In the genomic region with DNA sequence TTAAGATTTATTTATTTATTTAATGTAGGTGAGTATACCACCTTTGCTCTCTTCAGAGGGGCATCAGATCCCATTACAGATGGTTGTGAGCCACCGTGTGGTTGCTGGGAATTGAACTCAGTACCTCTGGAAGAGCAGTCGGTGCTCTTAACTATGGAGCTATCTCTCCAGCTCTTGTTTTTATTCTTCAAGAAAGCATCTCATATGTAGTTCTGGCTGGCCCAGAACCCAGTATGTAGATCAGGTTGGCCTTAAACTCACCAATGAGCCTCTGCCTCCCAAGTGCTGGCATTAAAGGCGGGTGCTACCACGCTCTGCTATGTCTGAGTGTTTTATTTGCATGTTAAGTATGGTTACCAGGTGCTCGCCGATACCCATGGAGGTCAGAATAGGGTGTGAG, we compare ENCODE assay signal across 26 mouse cellular contexts.
A peak's percentile ranks its signal among the peaks of the same experiment; 100 is the strongest.
DNase-seq lines count a peak whose midpoint lies in the region; ATAC-seq and TF ChIP-seq lines count a peak whose summit lies in the region.
"Had no signal": no experiment of that assay in that cellular context is flagged by ENCODE, and none has a peak within 500 bp of the region (broad histone marks: within the 10 kb centered on the region; RNA-seq: fewer than 3 reads in every experiment).

No protein-coding gene starts in this region.

- DNase-seq in heart, adult 2 months, result no peak
- peak; percentile 18 for DNase-seq in thymus, postnatal 4 days
- no peak for DNase-seq in thymus, postnatal 14 days
- DNase-seq in MEL (ENCODE audit: low read depth, low spot score), result no peak
- DNase-seq in T-cell, adult 2 months (ENCODE audit: low spot score), result no peak
- DNase-seq in ovary, postnatal 14 days (ENCODE audit: low spot score), result no peak
- DNase-seq: adrenal gland, adult 2 months; adrenal gland, postnatal 10 days; adrenal gland, postnatal 25 days; cerebellum, adult 11 months; cerebellum, adult 18-20 months; cerebellum, adult 8-10 months; cerebellum, adult 9-11 months; cerebellum, postnatal 14 days; cerebellum, postnatal 36 days; embryo, embryonic 11 days had no signal

- peaks cover 9% of the 10 kb centered on the region for H3K4me1 ChIP-seq in heart, embryonic 12.5 days (replicated peaks)
- H3K4me1 ChIP-seq in heart, adult 2 months (ENCODE audit: control insufficient read depth, insufficient read depth, low read length), result peaks cover 2% of the 10 kb centered on the region
- peaks cover 35% of the 10 kb centered on the region for H3K4me1 ChIP-seq in E14TG2a.4 (replicated peaks; ENCODE audit: low read depth, low read length)
- H3K4me1 ChIP-seq in MEL (ENCODE audit: control insufficient read depth in 1 of 2, insufficient read depth in 2 of 2, low read length in 2 of 2), result peaks cover 0 to 11% of the 10 kb centered on the region in 2 experiments; a peak in 2 of 4 replicates

- no peak for TF ChIP-seq RAD21 in MEL (IDR thresholded peaks at IDR 0.05; ENCODE audit: low read depth, low read length)

- TF ChIP-seq CTCF in heart, adult 2 months (IDR thresholded peaks at IDR 0.05), result no peak
- TF ChIP-seq CTCF in E14TG2a.4 (conservative IDR thresholded peaks at IDR 0.05; ENCODE audit: low read length) (no peak), MEL (IDR thresholded peaks at IDR 0.05 in 2 of 3, conservative IDR thresholded peaks at IDR 0.05 in 1 of 3; ENCODE audit: control insufficient read depth in 1 of 3, insufficient read depth in 1 of 3, low read depth in 2 of 3, low read length in 3 of 3, poor library complexity in 1 of 3, severe bottlenecking in 1 of 3) (no peak)

- H3K27ac ChIP-seq in heart, embryonic 12.5 days (ENCODE audit: poor library complexity, severe bottlenecking), result no peak overlapping the region
- no peak overlapping the region for H3K27ac ChIP-seq in heart, adult 2 months
- H3K27ac ChIP-seq in MEL (ENCODE audit: control insufficient read depth, low read depth, low read length), result no peak overlapping the region
- H3K27ac ChIP-seq: embryonic facial prominence, embryonic 13.5 days; embryonic facial prominence, embryonic 15.5 days; forebrain, embryonic 10.5 days; forebrain, embryonic 12.5 days had no signal

- no peak for ATAC-seq in heart, embryonic 12.5 days (ENCODE audit: insufficient number of reproducible peaks, low FRiP score)
- ATAC-seq: forebrain, embryonic 14.5 days; forebrain, embryonic 16.5 days had no signal

- H3K4me2 ChIP-seq in heart, embryonic 12.5 days, result no peak overlapping the region

- TF ChIP-seq POLR2A in heart, adult 2 months (IDR thresholded peaks at IDR 0.05; ENCODE audit: insufficient read depth, low read depth, low read length), result no peak
- TF ChIP-seq POLR2A in MEL (IDR thresholded peaks at IDR 0.05; ENCODE audit: control insufficient read depth in 1 of 2, insufficient read depth in 1 of 2, low read depth in 1 of 2, low read length in 2 of 2, poor library complexity in 1 of 2), result no peak

- H3K4me3 ChIP-seq in heart, embryonic 12.5 days, result no peak overlapping the region
- no peak overlapping the region for H3K4me3 ChIP-seq in heart, adult 2 months
- peak overlapping the region; percentile 39; the same call in 1 of the 2 replicates for H3K4me3 ChIP-seq in E14TG2a.4 (replicated peaks; ENCODE audit: low read length)
- no peak overlapping the region for H3K4me3 ChIP-seq in MEL (ENCODE audit: control insufficient read depth in 1 of 2, insufficient read depth in 1 of 2, low read depth in 2 of 2, low read length in 2 of 2)
- H3K4me3 ChIP-seq: embryonic facial prominence, embryonic 13.5 days; embryonic facial prominence, embryonic 15.5 days; erythroblast, embryonic 14.5 days; forebrain, embryonic 12.5 days had no signal

- no peaks in the 10 kb centered on the region for H3K9me3 ChIP-seq in heart, embryonic 12.5 days (replicated peaks)
- H3K9me3 ChIP-seq in E14TG2a.4 (ENCODE audit: low read length) (no peaks in the 10 kb centered on the region), MEL (replicated peaks; ENCODE audit: insufficient read depth, low read length) (no peaks in the 10 kb centered on the region)
- H3K9me3 ChIP-seq: embryonic facial prominence, embryonic 13.5 days; embryonic facial prominence, embryonic 15.5 days; forebrain, embryonic 10.5 days; forebrain, embryonic 12.5 days; G1E had no signal

- intact Hi-C loops in heart, adult 2 months (cut with DNase I), result no loop called here

- 0 out of 2 replicates have a peak overlapping the region, but pooled peaks have one; percentile 5 for H3K9ac ChIP-seq in heart, embryonic 12.5 days
- no peak overlapping the region for H3K9ac ChIP-seq in heart, adult 2 months (ENCODE audit: low read depth, low read length)
- no peak overlapping the region for H3K9ac ChIP-seq in MEL (ENCODE audit: control insufficient read depth, low read depth, low read length, poor library complexity, severe bottlenecking)
- H3K9ac ChIP-seq: embryonic facial prominence, embryonic 15.5 days; forebrain, embryonic 12.5 days had no signal

- H3K27me3 ChIP-seq in heart, embryonic 12.5 days (replicated peaks), result no peaks in the 10 kb centered on the region
- no peaks in the 10 kb centered on the region for H3K27me3 ChIP-seq in heart, adult 2 months (ENCODE audit: control insufficient read depth, insufficient read depth, low read length)
- H3K27me3 ChIP-seq in E14TG2a.4 (ENCODE audit: insufficient read depth, low read length), result no peaks in the 10 kb centered on the region
- H3K27me3 ChIP-seq in MEL (ENCODE audit: control insufficient read depth in 1 of 2, insufficient read depth in 2 of 2, low read length in 2 of 2), result no peaks in the 10 kb centered on the region
- H3K27me3 ChIP-seq: embryonic facial prominence, embryonic 15.5 days had no signal

- H3K36me3 ChIP-seq in heart, embryonic 12.5 days, result no peaks in the 10 kb centered on the region
- H3K36me3 ChIP-seq in heart, adult 2 months (ENCODE audit: control insufficient read depth, insufficient read depth, low read length), result no peaks in the 10 kb centered on the region
- no peaks in the 10 kb centered on the region for H3K36me3 ChIP-seq in E14TG2a.4 (ENCODE audit: insufficient read depth, low read length)
- H3K36me3 ChIP-seq in MEL (ENCODE audit: control insufficient read depth in 1 of 2, insufficient read depth in 2 of 2, low read length in 2 of 2), result peaks cover 0 to 6% of the 10 kb centered on the region in 2 experiments; a peak in 1 of 4 replicates
- H3K36me3 ChIP-seq: embryonic facial prominence, embryonic 13.5 days; embryonic facial prominence, embryonic 15.5 days; forebrain, embryonic 10.5 days; forebrain, embryonic 12.5 days; G1E had no signal

- H3K79me2 ChIP-seq in heart, adult 2 months (replicated peaks; ENCODE audit: control insufficient read depth, insufficient read depth, low read length), result no peaks in the 10 kb centered on the region
- H3K79me2 ChIP-seq in MEL (ENCODE audit: control insufficient read depth, insufficient read depth, low read length, poor library complexity), result no peaks in the 10 kb centered on the region

- no peak for TF ChIP-seq EP300 in heart, adult 2 months (IDR thresholded peaks at IDR 0.05; ENCODE audit: insufficient read depth, low read depth, low read length)
- no peak for TF ChIP-seq EP300 in MEL (IDR thresholded peaks at IDR 0.05; ENCODE audit: low read depth in 1 of 2, low read length in 2 of 2)

- 61% methylated on average over 6 of the region's 6 CpGs for WGBS in heart, embryonic 12.5 days
- WGBS in heart, adult 2 months, result 80% methylated on average over 6 of the region's 6 CpGs

TF ChIP-seq in MEL, 35 proteins besides CTCF, POLR2A, EP300 and RAD21:
- TF ChIP-seq UBTF (IDR thresholded peaks at IDR 0.05; ENCODE audit: borderline replicate concordance, insufficient read depth, low read depth, low read length) (no peak), MAFK (IDR thresholded peaks at IDR 0.05; ENCODE audit: borderline replicate concordance, low read depth, low read length) (no peak), ZMIZ1 (IDR thresholded peaks at IDR 0.05; ENCODE audit: low read depth, low read length) (no peak), TBP (IDR thresholded peaks at IDR 0.05; ENCODE audit: low read depth, low read length) (peak; percentile 51; the same call in 1 of the 2 replicates)
